ENCODE assay signal across 9 mouse cellular contexts in the genomic region with DNA sequence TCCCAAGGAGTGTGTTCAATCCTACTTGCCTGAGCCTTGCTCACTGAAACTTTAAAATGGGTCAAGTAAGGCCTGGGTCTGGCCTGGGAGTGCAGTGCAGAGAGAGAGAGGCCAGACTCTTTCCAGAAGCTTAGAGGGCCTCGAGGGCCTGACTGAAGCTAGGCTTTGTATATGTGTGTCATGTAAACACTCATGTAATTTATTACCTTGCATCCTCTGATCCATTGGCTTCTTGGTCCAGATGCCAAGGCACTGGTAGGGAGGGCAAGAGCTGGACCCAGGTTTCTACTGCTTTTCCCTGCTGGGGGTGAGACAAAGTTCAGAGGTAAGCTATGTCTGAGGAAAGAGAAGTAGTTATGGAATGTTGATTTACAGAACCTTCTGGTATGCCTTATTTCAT. TPM values are rescaled to one million over a fixed set of nuclear protein-coding genes. Genes with fewer than 3 reads are reported as not detected.
DNase-seq lines count a peak whose midpoint lies in the region; ATAC-seq lines count a peak whose summit lies in the region.
"Had no signal": no experiment of that assay in that cellular context is flagged by ENCODE, and none has a peak within 500 bp of the region (broad histone marks: within the 10 kb centered on the region; RNA-seq: fewer than 3 reads in every experiment).

No protein-coding gene starts in this region.

- H3K27me3 ChIP-seq in heart, embryonic 11.5 days (ENCODE audit: control insufficient read depth, insufficient read depth, low read length) = no peaks in the 10 kb centered on the region
- no peaks in the 10 kb centered on the region for H3K27me3 ChIP-seq in embryonic facial prominence, embryonic 10.5 days (replicated peaks; ENCODE audit: low read depth, poor library complexity, severe bottlenecking)
- no peaks in the 10 kb centered on the region for H3K27me3 ChIP-seq in intestine, embryonic 15.5 days (replicated peaks)
- no peaks in the 10 kb centered on the region for H3K27me3 ChIP-seq in midbrain, embryonic 11.5 days (ENCODE audit: control insufficient read depth, insufficient read depth, low read length)
- H3K27me3 ChIP-seq: Patski had no signal

- no peak for ATAC-seq in heart, embryonic 11.5 days (replicated peaks; ENCODE audit: insufficient number of reproducible peaks, low FRiP score, low TSS enrichment)
- ATAC-seq in intestine, embryonic 15.5 days = no peak
- ATAC-seq in midbrain, embryonic 11.5 days (ENCODE audit: low FRiP score) = no peak
- ATAC-seq: Patski had no signal

- H3K27ac ChIP-seq in heart, embryonic 11.5 days (ENCODE audit: low read depth, low read length) = peak overlapping the region; percentile 97
- peak overlapping the region; percentile 99 for H3K27ac ChIP-seq in embryonic facial prominence, embryonic 10.5 days (replicated peaks)
- H3K27ac ChIP-seq in intestine, embryonic 15.5 days = peak overlapping the region; percentile 97
- no peak overlapping the region for H3K27ac ChIP-seq in midbrain, embryonic 11.5 days (ENCODE audit: low read depth, low read length)

- 3% methylated on average over 1 of the region's 1 CpGs for WGBS in heart, embryonic 11.5 days (ENCODE audit: insufficient replicate concordance)
- 10% methylated on average over 1 of the region's 1 CpGs for WGBS in embryonic facial prominence, embryonic 10.5 days
- 2% methylated on average over 1 of the region's 1 CpGs for WGBS in intestine, embryonic 15.5 days
- WGBS in midbrain, embryonic 11.5 days = 25% methylated on average over 1 of the region's 1 CpGs

- peak overlapping the region; percentile 98 for H3K4me3 ChIP-seq in heart, embryonic 11.5 days (ENCODE audit: low read depth, low read length)
- peak overlapping the region; percentile 99 for H3K4me3 ChIP-seq in embryonic facial prominence, embryonic 10.5 days
- peak overlapping the region; percentile 83 for H3K4me3 ChIP-seq in intestine, embryonic 15.5 days (replicated peaks)
- peak overlapping the region; percentile 100 for H3K4me3 ChIP-seq in midbrain, embryonic 11.5 days (ENCODE audit: low read depth, low read length)

- no peaks in the 10 kb centered on the region for H3K9me3 ChIP-seq in heart, embryonic 11.5 days (replicated peaks; ENCODE audit: control insufficient read depth, low read length)
- H3K9me3 ChIP-seq in embryonic facial prominence, embryonic 10.5 days = no peaks in the 10 kb centered on the region
- no peaks in the 10 kb centered on the region for H3K9me3 ChIP-seq in intestine, embryonic 15.5 days
- H3K9me3 ChIP-seq in midbrain, embryonic 11.5 days (ENCODE audit: control insufficient read depth, low read length) = no peaks in the 10 kb centered on the region

- H3K9ac ChIP-seq in heart, embryonic 11.5 days (ENCODE audit: low read depth, low read length) = peak overlapping the region; percentile 99
- H3K9ac ChIP-seq in intestine, embryonic 15.5 days = peak overlapping the region; percentile 88
- H3K9ac ChIP-seq in midbrain, embryonic 11.5 days (ENCODE audit: low read length) = peak overlapping the region; percentile 98

- H3K36me3 ChIP-seq in heart, embryonic 11.5 days (ENCODE audit: control insufficient read depth, insufficient read depth, low read length) = no peaks in the 10 kb centered on the region
- peaks cover 6% of the 10 kb centered on the region for H3K36me3 ChIP-seq in embryonic facial prominence, embryonic 10.5 days (replicated peaks)
- H3K36me3 ChIP-seq in intestine, embryonic 15.5 days = no peaks in the 10 kb centered on the region
- H3K36me3 ChIP-seq in midbrain, embryonic 11.5 days (ENCODE audit: control insufficient read depth, insufficient read depth, low read length) = peaks cover 1% of the 10 kb centered on the region; the same call in 1 of the 2 replicates

- peak overlapping the region; percentile 94 for H3K4me2 ChIP-seq in heart, embryonic 11.5 days
- peak overlapping the region; percentile 80 for H3K4me2 ChIP-seq in intestine, embryonic 15.5 days (replicated peaks)
- H3K4me2 ChIP-seq in midbrain, embryonic 11.5 days = peak overlapping the region; percentile 83

- no peak for DNase-seq in heart, postnatal 4 days
- DNase-seq in embryonic facial prominence, embryonic 10.5 days (ENCODE audit: low spot score) = no peak
- no peak for DNase-seq in midbrain, embryonic 11.5 days (ENCODE audit: low spot score, missing footprints)
- DNase-seq in right cerebral cortex, postnatal 36 days (ENCODE audit: low spot score in 2 of 2) = no peak
- DNase-seq in embryo, embryonic 10 days (ENCODE audit: low spot score) = no peak
- no peak for DNase-seq in ovary, postnatal 36 days (ENCODE audit: low spot score)

- peaks cover 33% of the 10 kb centered on the region for H3K4me1 ChIP-seq in heart, embryonic 11.5 days (ENCODE audit: control insufficient read depth, insufficient read depth, low read length)
- peaks cover 60% of the 10 kb centered on the region for H3K4me1 ChIP-seq in embryonic facial prominence, embryonic 10.5 days
- peaks cover 38% of the 10 kb centered on the region for H3K4me1 ChIP-seq in intestine, embryonic 15.5 days (replicated peaks)
- peaks cover 33% of the 10 kb centered on the region for H3K4me1 ChIP-seq in midbrain, embryonic 11.5 days (ENCODE audit: control insufficient read depth, insufficient read depth, low read length)

RNA-seq across cellular contexts. Expression of a gene that starts 1.8 kb away (rescaled TPM):
- polyA plus RNA-seq in heart, embryonic 11.5 days (2014; fragmentation: Nextera tagmentation; extraction: Ambion mirVana) = 172 and 179 TPM in 2 replicates
- total RNA-seq in heart, postnatal 4 days (2021) = 100 to 1,000 TPM; 146 to 151 TPM
- 269 and 278 TPM in 2 replicates for polyA plus RNA-seq in embryonic facial prominence, embryonic 10.5 days (2016; fragmentation: Nextera tagmentation; extraction: Ambion mirVana)
- polyA plus RNA-seq in intestine, embryonic 15.5 days (2015; fragmentation: Nextera tagmentation; extraction: Ambion mirVana) = 227 and 229 TPM in 2 replicates
- 245 and 268 TPM in 2 replicates for polyA plus RNA-seq in midbrain, embryonic 11.5 days (2014; fragmentation: Nextera tagmentation; extraction: Ambion mirVana)

RNA-seq across cellular contexts. Expression of a gene that starts 11.4 kb away (rescaled TPM):
- polyA plus RNA-seq in heart, embryonic 11.5 days (2014; fragmentation: Nextera tagmentation; extraction: Ambion mirVana) = 67.3 and 68.2 TPM in 2 replicates
- 10 to 100 TPM; 68.2 to 68.9 TPM for total RNA-seq in heart, postnatal 4 days (2021)
- polyA plus RNA-seq in embryonic facial prominence, embryonic 10.5 days (2016; fragmentation: Nextera tagmentation; extraction: Ambion mirVana) = 78.4 and 79.3 TPM in 2 replicates
- polyA plus RNA-seq in intestine, embryonic 15.5 days (2015; fragmentation: Nextera tagmentation; extraction: Ambion mirVana) = 74.2 and 79.2 TPM in 2 replicates
- polyA plus RNA-seq in midbrain, embryonic 11.5 days (2014; fragmentation: Nextera tagmentation; extraction: Ambion mirVana) = 73.9 and 84.5 TPM in 2 replicates

RNA-seq across cellular contexts. Expression of a gene that starts 22.2 kb away (rescaled TPM):
- polyA plus RNA-seq in heart, embryonic 11.5 days (2014; fragmentation: Nextera tagmentation; extraction: Ambion mirVana) = 25.0 and 30.2 TPM in 2 replicates
- total RNA-seq in heart, postnatal 4 days (2021) = 10 to 100 TPM; 20.1 to 21.2 TPM
- 78.0 and 81.3 TPM in 2 replicates for polyA plus RNA-seq in embryonic facial prominence, embryonic 10.5 days (2016; fragmentation: Nextera tagmentation; extraction: Ambion mirVana)
- polyA plus RNA-seq in intestine, embryonic 15.5 days (2015; fragmentation: Nextera tagmentation; extraction: Ambion mirVana) = 46.7 and 49.9 TPM in 2 replicates
- 53.9 and 54.8 TPM in 2 replicates for polyA plus RNA-seq in midbrain, embryonic 11.5 days (2014; fragmentation: Nextera tagmentation; extraction: Ambion mirVana)

RNA-seq across cellular contexts. Expression of a gene that starts 22.5 kb away (rescaled TPM):
- 14.1 and 14.5 TPM in 2 replicates for polyA plus RNA-seq in heart, embryonic 11.5 days (2014; fragmentation: Nextera tagmentation; extraction: Ambion mirVana)
- 10 to 100 TPM; 56.2 to 56.9 TPM for total RNA-seq in heart, postnatal 4 days (2021)
- polyA plus RNA-seq in embryonic facial prominence, embryonic 10.5 days (2016; fragmentation: Nextera tagmentation; extraction: Ambion mirVana) = 19.7 and 20.6 TPM in 2 replicates
- polyA plus RNA-seq in intestine, embryonic 15.5 days (2015; fragmentation: Nextera tagmentation; extraction: Ambion mirVana) = 13.1 TPM in 2 replicates
- 18.4 and 20.4 TPM in 2 replicates for polyA plus RNA-seq in midbrain, embryonic 11.5 days (2014; fragmentation: Nextera tagmentation; extraction: Ambion mirVana)

RNA-seq across cellular contexts. Expression of a gene that starts 22.6 kb away (rescaled TPM):
- polyA plus RNA-seq in heart, embryonic 11.5 days (2014; fragmentation: Nextera tagmentation; extraction: Ambion mirVana) = 14.3 and 14.9 TPM in 2 replicates
- 1 to 10 TPM; 7.7 to 8.9 TPM for total RNA-seq in heart, postnatal 4 days (2021)
- polyA plus RNA-seq in embryonic facial prominence, embryonic 10.5 days (2016; fragmentation: Nextera tagmentation; extraction: Ambion mirVana) = 20.6 and 21.5 TPM in 2 replicates
- polyA plus RNA-seq in intestine, embryonic 15.5 days (2015; fragmentation: Nextera tagmentation; extraction: Ambion mirVana) = 15.8 and 16.3 TPM in 2 replicates
- 14.6 and 17.0 TPM in 2 replicates for polyA plus RNA-seq in midbrain, embryonic 11.5 days (2014; fragmentation: Nextera tagmentation; extraction: Ambion mirVana)
